Mouse (Mus musculus): ENCODE results near the gene Sh3pxd2b. TPM values are rescaled to one million over a fixed set of nuclear protein-coding genes. Genes with fewer than 3 reads are reported as not detected.

Sh3pxd2b gene
- polyA plus RNA-seq, 1 experiment = 5.9 TPM

DNA sequence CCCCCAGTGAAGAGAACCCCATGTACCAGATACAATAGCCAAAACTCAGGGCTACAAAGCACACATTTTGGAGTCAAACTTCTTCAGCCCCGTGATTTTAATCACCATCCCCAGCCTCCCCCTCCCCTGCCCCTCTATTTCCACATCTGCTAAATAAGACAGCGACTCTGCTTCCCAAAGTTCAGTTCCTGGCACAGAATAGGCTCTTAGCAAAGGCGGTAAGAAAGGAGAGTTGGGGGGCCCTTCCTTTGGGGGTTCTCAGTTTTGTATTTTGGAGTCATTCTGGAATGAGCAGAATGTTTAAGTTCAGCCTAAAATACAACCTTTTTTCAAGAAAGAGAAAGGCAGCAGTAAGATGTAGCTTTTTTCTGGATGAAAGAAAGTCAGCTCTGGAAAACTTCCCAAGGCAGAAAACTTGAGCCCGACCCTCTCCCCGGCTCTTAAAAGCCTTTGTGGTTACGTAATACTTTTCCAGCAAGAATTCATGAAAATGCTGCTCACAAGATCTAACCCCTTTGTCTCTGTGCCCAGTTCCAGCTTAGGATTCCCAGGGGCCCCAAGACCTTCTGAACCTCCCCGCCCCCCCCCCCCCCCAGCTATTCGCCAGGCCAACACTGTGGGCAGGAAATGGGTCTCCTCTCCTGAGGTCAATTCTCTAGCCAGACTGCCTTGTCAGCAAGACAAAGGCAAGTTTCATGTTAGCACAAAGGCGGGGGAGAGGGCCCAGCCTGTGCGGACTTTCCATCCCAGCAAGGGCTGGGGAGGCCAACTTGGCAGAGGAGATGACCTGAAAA lies 35.9 kb downstream of the Sh3pxd2b start:
- Histone ChIP-seq H3K36me3 (ENCODE audit: control insufficient read depth, insufficient read depth, low read length, poor library complexity, severe bottlenecking) (no peaks in the 10 kb centered on the region), H3K4me3 (ENCODE audit: low read depth, low read length) (no peak overlapping the region), H3K9me3 (replicated peaks; ENCODE audit: control insufficient read depth, insufficient read depth, low read length, poor library complexity, severe bottlenecking) (no peaks in the 10 kb centered on the region), H3K4me1 (ENCODE audit: control insufficient read depth, insufficient read depth, low read length) (peaks cover 3% of the 10 kb centered on the region), H3K27ac (ENCODE audit: insufficient read depth, low read length) (peak overlapping the region; percentile 34), H3K27me3 (ENCODE audit: control insufficient read depth, insufficient read depth, low read length, poor library complexity, severe bottlenecking) (no peaks in the 10 kb centered on the region), H3K9ac (ENCODE audit: low read depth, poor library complexity, severe bottlenecking) (peak overlapping the region; percentile 24; the same call in 1 of the 2 replicates)
- 0 out of 2 replicates have a peak, but pooled peaks have one; percentile 43 for TF ChIP-seq EP300 (IDR thresholded peaks at IDR 0.05; ENCODE audit: insufficient read depth, low read depth, low read length)
- TF ChIP-seq CTCF (IDR thresholded peaks at IDR 0.05; ENCODE audit: low read depth, low read length) = no peak

- H3K27ac ChIP-seq (ENCODE audit: insufficient read depth, low read length) = peak overlapping the region; percentile 34
- H3K36me3 ChIP-seq (ENCODE audit: control insufficient read depth, insufficient read depth, low read length, poor library complexity, severe bottlenecking) = no peaks in the 10 kb centered on the region
- no peaks in the 10 kb centered on the region for H3K9me3 ChIP-seq (replicated peaks; ENCODE audit: control insufficient read depth, insufficient read depth, low read length, poor library complexity, severe bottlenecking)
These were observed 36.6 kb downstream of the Sh3pxd2b start for GRCm38 (mm10) chr11:32384135-32384801.

GRCm38 (mm10) chr11:32386043-32386442 lies 38.4 kb downstream of the Sh3pxd2b start:
- Histone ChIP-seq H3K9me3 (replicated peaks; ENCODE audit: control insufficient read depth, insufficient read depth, low read length, poor library complexity, severe bottlenecking) (no peaks in the 10 kb centered on the region), H3K36me3 (ENCODE audit: control insufficient read depth, insufficient read depth, low read length, poor library complexity, severe bottlenecking) (no peaks in the 10 kb centered on the region), H3K27me3 (ENCODE audit: control insufficient read depth, insufficient read depth, low read length, poor library complexity, severe bottlenecking) (no peaks in the 10 kb centered on the region), H3K4me3 (ENCODE audit: low read depth, low read length) (no peak overlapping the region), H3K4me1 (ENCODE audit: control insufficient read depth, insufficient read depth, low read length) (peaks cover 3% of the 10 kb centered on the region), H3K27ac (ENCODE audit: insufficient read depth, low read length) (no peak overlapping the region), H3K9ac (ENCODE audit: low read depth, poor library complexity, severe bottlenecking) (no peak overlapping the region)
- TF ChIP-seq CTCF (IDR thresholded peaks at IDR 0.05; ENCODE audit: low read depth, low read length) = no peak
- no peak for TF ChIP-seq EP300 (IDR thresholded peaks at IDR 0.05; ENCODE audit: insufficient read depth, low read depth, low read length)
- TF ChIP-seq POLR2A (IDR thresholded peaks at IDR 0.05; ENCODE audit: insufficient read depth, low read length) = no peak

More at GRCm38 (mm10) chr11:32384135-32384801, 36.6 kb downstream of the Sh3pxd2b start:
- H3K9ac ChIP-seq (ENCODE audit: low read depth, poor library complexity, severe bottlenecking) = no peak overlapping the region
- no peak overlapping the region for H3K4me3 ChIP-seq (ENCODE audit: low read depth, low read length)
- H3K4me1 ChIP-seq (ENCODE audit: control insufficient read depth, insufficient read depth, low read length) = peaks cover 3% of the 10 kb centered on the region
- TF ChIP-seq EP300 (IDR thresholded peaks at IDR 0.05; ENCODE audit: insufficient read depth, low read depth, low read length) = no peak
- TF ChIP-seq POLR2A (IDR thresholded peaks at IDR 0.05; ENCODE audit: insufficient read depth, low read length) = no peak
- no peak for TF ChIP-seq CTCF (IDR thresholded peaks at IDR 0.05; ENCODE audit: low read depth, low read length)
- no peaks in the 10 kb centered on the region for H3K27me3 ChIP-seq (ENCODE audit: control insufficient read depth, insufficient read depth, low read length, poor library complexity, severe bottlenecking)

DNA sequence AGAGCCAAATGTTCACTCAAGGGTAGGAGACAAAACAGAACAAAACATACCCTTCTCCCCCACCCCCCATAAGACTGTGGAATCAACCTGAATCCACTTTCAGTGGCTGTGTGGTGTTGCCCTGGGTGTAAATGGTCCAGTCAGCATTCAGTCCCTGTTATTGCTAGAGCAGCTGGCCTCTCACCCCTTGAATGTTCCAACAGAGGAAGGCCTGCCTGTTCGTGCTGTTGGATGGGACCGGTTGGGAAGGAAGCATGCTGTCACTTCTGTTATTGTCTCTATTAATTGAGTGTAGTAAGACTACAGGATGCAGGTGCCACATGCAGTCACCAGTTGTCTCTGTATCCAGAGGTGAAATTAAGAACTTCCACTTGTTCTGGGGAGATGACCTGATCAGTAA lies 40.4 kb downstream of the Sh3pxd2b start:
- H3K4me1 ChIP-seq (ENCODE audit: control insufficient read depth, insufficient read depth, low read length) = peaks cover 3% of the 10 kb centered on the region
- no peaks in the 10 kb centered on the region for H3K36me3 ChIP-seq (ENCODE audit: control insufficient read depth, insufficient read depth, low read length, poor library complexity, severe bottlenecking)
- no peak overlapping the region for H3K4me3 ChIP-seq (ENCODE audit: low read depth, low read length)
- no peak overlapping the region for H3K9ac ChIP-seq (ENCODE audit: low read depth, poor library complexity, severe bottlenecking)
- no peaks in the 10 kb centered on the region for H3K27me3 ChIP-seq (ENCODE audit: control insufficient read depth, insufficient read depth, low read length, poor library complexity, severe bottlenecking)
- no peak overlapping the region for H3K27ac ChIP-seq (ENCODE audit: insufficient read depth, low read length)
- TF ChIP-seq POLR2A (IDR thresholded peaks at IDR 0.05; ENCODE audit: insufficient read depth, low read length) = no peak
- TF ChIP-seq EP300 (IDR thresholded peaks at IDR 0.05; ENCODE audit: insufficient read depth, low read depth, low read length) = no peak
- TF ChIP-seq CTCF (IDR thresholded peaks at IDR 0.05; ENCODE audit: low read depth, low read length) = no peak
- H3K9me3 ChIP-seq (replicated peaks; ENCODE audit: control insufficient read depth, insufficient read depth, low read length, poor library complexity, severe bottlenecking) = no peaks in the 10 kb centered on the region

- H3K4me1 ChIP-seq (ENCODE audit: control insufficient read depth, insufficient read depth, low read length) = no peaks in the 10 kb centered on the region
- no peak overlapping the region for H3K27ac ChIP-seq (ENCODE audit: insufficient read depth, low read length)
- TF ChIP-seq POLR2A (IDR thresholded peaks at IDR 0.05; ENCODE audit: insufficient read depth, low read length) (no peak), CTCF (IDR thresholded peaks at IDR 0.05; ENCODE audit: low read depth, low read length) (no peak), EP300 (IDR thresholded peaks at IDR 0.05; ENCODE audit: insufficient read depth, low read depth, low read length) (no peak)
- H3K27me3 ChIP-seq (ENCODE audit: control insufficient read depth, insufficient read depth, low read length, poor library complexity, severe bottlenecking) = no peaks in the 10 kb centered on the region
- no peak overlapping the region for H3K4me3 ChIP-seq (ENCODE audit: low read depth, low read length)
- no peaks in the 10 kb centered on the region for H3K36me3 ChIP-seq (ENCODE audit: control insufficient read depth, insufficient read depth, low read length, poor library complexity, severe bottlenecking)
- H3K9me3 ChIP-seq (replicated peaks; ENCODE audit: control insufficient read depth, insufficient read depth, low read length, poor library complexity, severe bottlenecking) = no peaks in the 10 kb centered on the region
- H3K9ac ChIP-seq (ENCODE audit: low read depth, poor library complexity, severe bottlenecking) = no peak overlapping the region
These were observed 45.5 kb downstream of the Sh3pxd2b start for GRCm38 (mm10) chr11:32393095-32393494.

DNA sequence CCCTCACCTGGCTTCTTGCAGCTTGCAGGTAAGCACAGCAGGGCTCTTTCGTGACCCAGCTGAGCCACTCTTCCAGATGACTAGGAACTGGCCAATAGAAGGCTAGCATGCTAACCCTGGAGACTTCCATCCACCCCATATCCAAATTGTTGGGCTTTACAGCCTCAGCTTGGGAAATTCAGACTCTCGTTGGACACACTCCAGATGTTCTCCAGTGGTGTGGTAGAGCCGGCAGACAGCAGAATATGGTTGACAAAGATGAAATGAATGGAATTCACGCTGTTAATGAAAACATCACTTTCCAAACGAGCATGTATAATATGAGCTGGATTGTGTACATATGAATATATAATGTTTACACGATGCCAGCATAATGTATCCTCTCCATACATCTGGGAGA lies 48.2 kb downstream of the Sh3pxd2b start:
- Histone ChIP-seq H3K27ac (ENCODE audit: insufficient read depth, low read length) (no peak overlapping the region), H3K9ac (ENCODE audit: low read depth, poor library complexity, severe bottlenecking) (no peak overlapping the region), H3K9me3 (replicated peaks; ENCODE audit: control insufficient read depth, insufficient read depth, low read length, poor library complexity, severe bottlenecking) (no peaks in the 10 kb centered on the region), H3K4me1 (ENCODE audit: control insufficient read depth, insufficient read depth, low read length) (no peaks in the 10 kb centered on the region), H3K36me3 (ENCODE audit: control insufficient read depth, insufficient read depth, low read length, poor library complexity, severe bottlenecking) (no peaks in the 10 kb centered on the region), H3K4me3 (ENCODE audit: low read depth, low read length) (no peak overlapping the region), H3K27me3 (ENCODE audit: control insufficient read depth, insufficient read depth, low read length, poor library complexity, severe bottlenecking) (no peaks in the 10 kb centered on the region)
- TF ChIP-seq CTCF (IDR thresholded peaks at IDR 0.05; ENCODE audit: low read depth, low read length) (no peak), EP300 (IDR thresholded peaks at IDR 0.05; ENCODE audit: insufficient read depth, low read depth, low read length) (no peak), POLR2A (IDR thresholded peaks at IDR 0.05; ENCODE audit: insufficient read depth, low read length) (no peak)

Measured in ES-Bruce4 (cell line).